Mouse (Mus musculus): ENCODE data around the gene Sema3f. TPM values are rescaled to one million over a fixed set of nuclear protein-coding genes. Genes with fewer than 3 reads are reported as not detected.
A peak's percentile ranks its signal among the peaks of the same experiment; 100 is the strongest.

The Sema3f gene
- polyA plus RNA-seq, 1 experiment from 2014 or later: 3.9 TPM

- no peak overlapping the region for H3K27ac ChIP-seq (ENCODE audit: low read depth, low read length)
- H3K4me1 ChIP-seq (replicated peaks; ENCODE audit: control insufficient read depth, insufficient read depth, low read length): no peaks in the 10 kb centered on the region
- 90% methylated on average over 8 of the region's 8 CpGs for WGBS
- H3K9ac ChIP-seq (ENCODE audit: low read depth, low read length): no peak overlapping the region
- no peaks in the 10 kb centered on the region for H3K9me3 ChIP-seq (ENCODE audit: control insufficient read depth)
- H3K4me2 ChIP-seq (replicated peaks; ENCODE audit: low read depth): no peak overlapping the region
- TF ChIP-seq CTCF (IDR thresholded peaks at IDR 0.05; ENCODE audit: low read depth): no peak
- H3K27me3 ChIP-seq (replicated peaks; ENCODE audit: control insufficient read depth, insufficient read depth, low read length): no peaks in the 10 kb centered on the region
- no peak overlapping the region for H3K4me3 ChIP-seq (ENCODE audit: low read depth, low read length)
- no peak for ATAC-seq
- H3K36me3 ChIP-seq (ENCODE audit: control insufficient read depth, insufficient read depth): peaks cover 24% of the 10 kb centered on the region
Measured at GRCm38 (mm10) chr9:107690391-107690790, 19.9 kb downstream of the Sema3f start.

GRCm38 (mm10) chr9:107688939-107689338 lies 21.3 kb downstream of the Sema3f start:
- Histone ChIP-seq H3K9ac (ENCODE audit: low read depth, low read length) (no peak overlapping the region), H3K4me1 (replicated peaks; ENCODE audit: control insufficient read depth, insufficient read depth, low read length) (no peaks in the 10 kb centered on the region), H3K9me3 (ENCODE audit: control insufficient read depth) (no peaks in the 10 kb centered on the region), H3K27ac (ENCODE audit: low read depth, low read length) (no peak overlapping the region), H3K27me3 (replicated peaks; ENCODE audit: control insufficient read depth, insufficient read depth, low read length) (no peaks in the 10 kb centered on the region), H3K4me2 (replicated peaks; ENCODE audit: low read depth) (no peak overlapping the region), H3K36me3 (ENCODE audit: control insufficient read depth, insufficient read depth) (peaks cover 29% of the 10 kb centered on the region), H3K4me3 (ENCODE audit: low read depth, low read length) (no peak overlapping the region)
- no peak for TF ChIP-seq CTCF (IDR thresholded peaks at IDR 0.05; ENCODE audit: low read depth)
- 60% methylated on average over 7 of the region's 7 CpGs for WGBS
- ATAC-seq: no peak

GRCm38 (mm10) chr9:107688415-107688814 lies 21.9 kb downstream of the Sema3f start:
- H3K9me3 ChIP-seq (ENCODE audit: control insufficient read depth): no peaks in the 10 kb centered on the region
- ATAC-seq: no peak
- no peak overlapping the region for H3K9ac ChIP-seq (ENCODE audit: low read depth, low read length)
- no peak overlapping the region for H3K4me3 ChIP-seq (ENCODE audit: low read depth, low read length)
- no peak for TF ChIP-seq CTCF (IDR thresholded peaks at IDR 0.05; ENCODE audit: low read depth)
- H3K27me3 ChIP-seq (replicated peaks; ENCODE audit: control insufficient read depth, insufficient read depth, low read length): no peaks in the 10 kb centered on the region
- peaks cover 31% of the 10 kb centered on the region for H3K36me3 ChIP-seq (ENCODE audit: control insufficient read depth, insufficient read depth)
- H3K27ac ChIP-seq (ENCODE audit: low read depth, low read length): no peak overlapping the region
- H3K4me1 ChIP-seq (replicated peaks; ENCODE audit: control insufficient read depth, insufficient read depth, low read length): no peaks in the 10 kb centered on the region
- no peak overlapping the region for H3K4me2 ChIP-seq (replicated peaks; ENCODE audit: low read depth)
- 86% methylated on average over 5 of the region's 5 CpGs for whole genome bisulfite sequencing

- 0 out of 2 replicates have a peak, but pooled peaks have one; percentile 25 for ATAC-seq
- peak; percentile 86 for TF ChIP-seq CTCF (IDR thresholded peaks at IDR 0.05; ENCODE audit: low read depth)
- Histone ChIP-seq H3K4me3 (ENCODE audit: low read depth, low read length) (no peak overlapping the region), H3K9me3 (ENCODE audit: control insufficient read depth) (no peaks in the 10 kb centered on the region), H3K4me2 (replicated peaks; ENCODE audit: low read depth) (no peak overlapping the region), H3K36me3 (ENCODE audit: control insufficient read depth, insufficient read depth) (peaks cover 28% of the 10 kb centered on the region), H3K4me1 (replicated peaks; ENCODE audit: control insufficient read depth, insufficient read depth, low read length) (no peaks in the 10 kb centered on the region), H3K27me3 (replicated peaks; ENCODE audit: control insufficient read depth, insufficient read depth, low read length) (no peaks in the 10 kb centered on the region), H3K27ac (ENCODE audit: low read depth, low read length) (no peak overlapping the region), H3K9ac (ENCODE audit: low read depth, low read length) (no peak overlapping the region)
- WGBS: 48% methylated on average over 17 of the region's 17 CpGs
Measured at GRCm38 (mm10) chr9:107685231-107685981, 24.9 kb downstream of the Sema3f start.

GRCm38 (mm10) chr9:107682405-107682804 lies 27.9 kb downstream of the Sema3f start:
- Histone ChIP-seq H3K9me3 (ENCODE audit: control insufficient read depth) (no peaks in the 10 kb centered on the region), H3K36me3 (ENCODE audit: control insufficient read depth, insufficient read depth) (peaks cover 13% of the 10 kb centered on the region; the same call in 1 of the 2 replicates)
- TF ChIP-seq CTCF (IDR thresholded peaks at IDR 0.05; ENCODE audit: low read depth): no peak

GRCm38 (mm10) chr9:107679501-107679900 lies 30.8 kb downstream of the Sema3f start, which contains the start of gene Gnat1:
Gene Gnat1, minus strand, starts transcription at chr9:107679712.
- H3K9ac ChIP-seq (ENCODE audit: low read depth, low read length): no peak within 1 kb of the TSS
- 35% methylated on average over 5 of the region's 5 CpGs for WGBS

More at GRCm38 (mm10) chr9:107682405-107682804, 27.9 kb downstream of the Sema3f start:
- no peak overlapping the region for H3K4me2 ChIP-seq (replicated peaks; ENCODE audit: low read depth)
- no peak overlapping the region for H3K9ac ChIP-seq (ENCODE audit: low read depth, low read length)
- no peaks in the 10 kb centered on the region for H3K4me1 ChIP-seq (replicated peaks; ENCODE audit: control insufficient read depth, insufficient read depth, low read length)
- ATAC-seq: no peak
- no peak overlapping the region for H3K4me3 ChIP-seq (ENCODE audit: low read depth, low read length)
- no peak overlapping the region for H3K27ac ChIP-seq (ENCODE audit: low read depth, low read length)
- peaks cover under 1% of the 10 kb centered on the region; the same call in 1 of the 2 replicates for H3K27me3 ChIP-seq (replicated peaks; ENCODE audit: control insufficient read depth, insufficient read depth, low read length)
- WGBS: 77% methylated on average over 20 of the region's 20 CpGs

More at GRCm38 (mm10) chr9:107679501-107679900, 30.8 kb downstream of the Sema3f start, which contains the start of gene Gnat1:
- Histone ChIP-seq H3K4me3 (ENCODE audit: low read depth, low read length) (no peak within 1 kb of the TSS), H3K36me3 (ENCODE audit: control insufficient read depth, insufficient read depth) (peaks cover 11% of the 10 kb centered on the region; the same call in 1 of the 2 replicates), H3K4me2 (replicated peaks; ENCODE audit: low read depth) (no peak within 1 kb of the TSS), H3K9me3 (ENCODE audit: control insufficient read depth) (no peaks in the 10 kb centered on the region), H3K4me1 (replicated peaks; ENCODE audit: control insufficient read depth, insufficient read depth, low read length) (no peaks in the 10 kb centered on the region; the same call in 1 of the 2 replicates), H3K27me3 (replicated peaks; ENCODE audit: control insufficient read depth, insufficient read depth, low read length) (peaks cover 17% of the 10 kb centered on the region), H3K27ac (ENCODE audit: low read depth, low read length) (no peak within 1 kb of the TSS)
- ATAC-seq: no peak
- no peak for TF ChIP-seq CTCF (IDR thresholded peaks at IDR 0.05; ENCODE audit: low read depth)
